In genomic region chr9:120007833-120008232, GRCm38 (mm10) we compare ENCODE assay signal across 23 mouse cellular contexts. TPM values are rescaled to one million over a fixed set of nuclear protein-coding genes. Genes with fewer than 3 reads are reported as not detected.
DNase-seq lines count a peak whose midpoint lies in the region; ATAC-seq and TF ChIP-seq lines count a peak whose summit lies in the region.
"Had no signal": no experiment of that assay in that cellular context is flagged by ENCODE, and none has a peak within 500 bp of the region (broad histone marks: within the 10 kb centered on the region; RNA-seq: fewer than 3 reads in every experiment).

No protein-coding gene starts in this region.

- H3K4me2 ChIP-seq in kidney, postnatal 0 days (ENCODE audit: low read length): no peak overlapping the region
- H3K4me2 ChIP-seq in midbrain, postnatal 0 days (ENCODE audit: low read depth, low read length, poor library complexity, severe bottlenecking): no peak overlapping the region
- H3K4me2 ChIP-seq in midbrain, embryonic 14.5 days (ENCODE audit: low read length): no peak overlapping the region
- no peak overlapping the region for H3K4me2 ChIP-seq in stomach, postnatal 0 days (replicated peaks; ENCODE audit: low read depth)
- H3K4me2 ChIP-seq: embryonic facial prominence, embryonic 15.5 days; forebrain, embryonic 15.5 days; hindbrain, embryonic 12.5 days; midbrain, embryonic 11.5 days had no signal

- H3K9ac ChIP-seq in kidney, postnatal 0 days (ENCODE audit: low read depth, low read length): no peak overlapping the region
- H3K9ac ChIP-seq in midbrain, postnatal 0 days (replicated peaks; ENCODE audit: low read length, poor library complexity, severe bottlenecking): no peak overlapping the region
- H3K9ac ChIP-seq in midbrain, embryonic 14.5 days (replicated peaks; ENCODE audit: low read length): no peak overlapping the region
- H3K9ac ChIP-seq in ES-E14 (ENCODE audit: insufficient read depth, low read depth, low read length, poor library complexity, severe bottlenecking): no peak overlapping the region; the same call in 1 of the 2 replicates
- H3K9ac ChIP-seq in stomach, postnatal 0 days (ENCODE audit: low read length): no peak overlapping the region
- H3K9ac ChIP-seq: embryonic facial prominence, embryonic 15.5 days; forebrain, embryonic 15.5 days; hindbrain, embryonic 12.5 days had no signal

- H3K36me3 ChIP-seq in kidney, postnatal 0 days (ENCODE audit: insufficient read depth, low read length): no peaks in the 10 kb centered on the region
- H3K36me3 ChIP-seq in midbrain, postnatal 0 days (ENCODE audit: insufficient read depth, low read length): no peaks in the 10 kb centered on the region
- H3K36me3 ChIP-seq in midbrain, embryonic 14.5 days (ENCODE audit: control insufficient read depth, insufficient read depth, low read length): no peaks in the 10 kb centered on the region
- no peaks in the 10 kb centered on the region for H3K36me3 ChIP-seq in ES-E14 (ENCODE audit: control insufficient read depth, insufficient read depth, low read length, poor library complexity, severe bottlenecking)
- H3K36me3 ChIP-seq in stomach, postnatal 0 days (ENCODE audit: control insufficient read depth, insufficient read depth, low read length): no peaks in the 10 kb centered on the region
- H3K36me3 ChIP-seq: embryonic facial prominence, embryonic 15.5 days; forebrain, embryonic 15.5 days; hindbrain, embryonic 12.5 days had no signal

- TF ChIP-seq EP300 in stomach, postnatal 0 days (optimal IDR thresholded peaks at IDR 0.05): no peak

- 96% methylated on average over 1 of the region's 1 CpGs for WGBS in kidney, postnatal 0 days
- WGBS in midbrain, postnatal 0 days: 97% methylated on average over 1 of the region's 1 CpGs
- WGBS in midbrain, embryonic 14.5 days: 95% methylated on average over 1 of the region's 1 CpGs
- WGBS in stomach, postnatal 0 days: 88% methylated on average over 1 of the region's 1 CpGs

- TF ChIP-seq CTCF in kidney, postnatal 0 days (IDR thresholded peaks at IDR 0.05; ENCODE audit: low read depth): peak; percentile 14; the same call in 1 of the 2 replicates
- TF ChIP-seq CTCF in midbrain, postnatal 0 days (IDR thresholded peaks at IDR 0.05): peak; percentile 20; the same call in 1 of the 2 replicates
- 0 out of 2 replicates have a peak, but pooled peaks have one; percentile 26 for TF ChIP-seq CTCF in stomach, postnatal 0 days (IDR thresholded peaks at IDR 0.05; ENCODE audit: low read depth)

- in situ Hi-C loops in ES-E14 (cut with MboI; ENCODE audit: low sequenced_read_pairs in 2 of 2, unreplicated experiment in 2 of 2): no loop called here

- H3K4me1 ChIP-seq in kidney, postnatal 0 days (replicated peaks; ENCODE audit: insufficient read depth, low read length): 0 out of 2 replicates have a peak, but pooled peaks cover 4% of the 10 kb centered on the region
- no peaks in the 10 kb centered on the region for H3K4me1 ChIP-seq in midbrain, postnatal 0 days (ENCODE audit: insufficient read depth, low read length)
- H3K4me1 ChIP-seq in midbrain, embryonic 14.5 days (ENCODE audit: control insufficient read depth, insufficient read depth, low read length): 0 out of 2 replicates have a peak, but pooled peaks cover 5% of the 10 kb centered on the region
- H3K4me1 ChIP-seq in ES-E14 (ENCODE audit: control insufficient read depth in 2 of 2, insufficient read depth in 2 of 2, low read length in 2 of 2, poor library complexity in 1 of 2): peaks cover 8 to 34% of the 10 kb centered on the region in 2 experiments; a peak in 3 of 4 replicates
- no peaks in the 10 kb centered on the region for H3K4me1 ChIP-seq in stomach, postnatal 0 days (replicated peaks; ENCODE audit: control insufficient read depth, insufficient read depth)

- DNase-seq in kidney, postnatal 0 days (ENCODE audit: low spot score): no peak
- no peak for DNase-seq in kidney, postnatal 14 days
- no peak for DNase-seq in midbrain, postnatal 0 days (ENCODE audit: low spot score)
- no peak for DNase-seq in midbrain, embryonic 14.5 days
- DNase-seq in ES-E14 (ENCODE audit: low read depth, low spot score): no peak
- DNase-seq in stomach, postnatal 0 days (ENCODE audit: low spot score): no peak
- no peak for DNase-seq in adrenal gland, postnatal 4 days (ENCODE audit: low spot score in 2 of 2)
- DNase-seq: adrenal gland, postnatal 25 days; cerebellum, adult 9-10 months; gastrocnemius, postnatal 25 days; heart, adult 18-20 months; kidney, adult 8-10 months; kidney, postnatal 25 days; lung, postnatal 10 days; right cerebral cortex, postnatal 14 days; thymus, adult 18-20 months; thymus, postnatal 4 days had no signal

- no peaks in the 10 kb centered on the region for H3K9me3 ChIP-seq in kidney, postnatal 0 days (replicated peaks; ENCODE audit: low read length)
- no peaks in the 10 kb centered on the region for H3K9me3 ChIP-seq in midbrain, postnatal 0 days (ENCODE audit: low read length)
- no peaks in the 10 kb centered on the region for H3K9me3 ChIP-seq in midbrain, embryonic 14.5 days (ENCODE audit: control insufficient read depth, low read length)
- no peaks in the 10 kb centered on the region for H3K9me3 ChIP-seq in ES-E14 (ENCODE audit: control insufficient read depth, insufficient read depth, low read depth, low read length)
- H3K9me3 ChIP-seq in stomach, postnatal 0 days (ENCODE audit: control insufficient read depth, low read length): no peaks in the 10 kb centered on the region
- H3K9me3 ChIP-seq: embryonic facial prominence, embryonic 15.5 days; forebrain, embryonic 15.5 days; hindbrain, embryonic 12.5 days had no signal

- ATAC-seq in kidney, postnatal 0 days (replicated peaks; ENCODE audit: low FRiP score, low read depth): no peak
- ATAC-seq in midbrain, postnatal 0 days (ENCODE audit: low FRiP score): no peak
- no peak for ATAC-seq in midbrain, embryonic 14.5 days (ENCODE audit: low FRiP score, low TSS enrichment)
- no peak for ATAC-seq in stomach, postnatal 0 days (ENCODE audit: low FRiP score, low TSS enrichment)
- ATAC-seq: forebrain, embryonic 15.5 days; inflammation-experienced regulatory T-cells, adult 6 months had no signal

- no peak overlapping the region for H3K4me3 ChIP-seq in kidney, postnatal 0 days (replicated peaks; ENCODE audit: low read depth, low read length)
- H3K4me3 ChIP-seq in midbrain, postnatal 0 days (ENCODE audit: low read depth, low read length): no peak overlapping the region
- H3K4me3 ChIP-seq in midbrain, embryonic 14.5 days (replicated peaks; ENCODE audit: low read depth, low read length): no peak overlapping the region
- H3K4me3 ChIP-seq in ES-E14 (ENCODE audit: insufficient read depth in 1 of 2, low read depth in 1 of 2, low read length in 2 of 2, poor library complexity in 1 of 2, severe bottlenecking in 1 of 2): no peak overlapping the region
- no peak overlapping the region for H3K4me3 ChIP-seq in stomach, postnatal 0 days (ENCODE audit: low read depth, low read length)
- H3K4me3 ChIP-seq: embryonic facial prominence, embryonic 15.5 days; forebrain, embryonic 15.5 days; hindbrain, embryonic 12.5 days had no signal

- H3K27me3 ChIP-seq in kidney, postnatal 0 days (ENCODE audit: insufficient read depth, low read length): no peaks in the 10 kb centered on the region
- no peaks in the 10 kb centered on the region for H3K27me3 ChIP-seq in midbrain, postnatal 0 days (ENCODE audit: insufficient read depth, low read length)
- no peaks in the 10 kb centered on the region for H3K27me3 ChIP-seq in midbrain, embryonic 14.5 days (ENCODE audit: control insufficient read depth, insufficient read depth, low read length)
- no peaks in the 10 kb centered on the region for H3K27me3 ChIP-seq in stomach, postnatal 0 days (ENCODE audit: control insufficient read depth, insufficient read depth, low read length)
- H3K27me3 ChIP-seq: embryonic facial prominence, embryonic 15.5 days; forebrain, embryonic 15.5 days had no signal

- no peak overlapping the region for H3K27ac ChIP-seq in kidney, postnatal 0 days
- no peak overlapping the region for H3K27ac ChIP-seq in midbrain, postnatal 0 days (ENCODE audit: low read depth, low read length)
- H3K27ac ChIP-seq in midbrain, embryonic 14.5 days (replicated peaks; ENCODE audit: low read depth, low read length): no peak overlapping the region
- H3K27ac ChIP-seq in ES-E14 (ENCODE audit: insufficient read depth, low read depth, low read length, poor library complexity, severe bottlenecking): 0 out of 2 replicates have a peak overlapping the region, but pooled peaks have one; percentile 8
- no peak overlapping the region for H3K27ac ChIP-seq in stomach, postnatal 0 days (replicated peaks)
- H3K27ac ChIP-seq: embryonic facial prominence, embryonic 15.5 days; forebrain, embryonic 15.5 days; hindbrain, embryonic 12.5 days had no signal

TF ChIP-seq in ES-E14, 5 proteins besides CTCF, POLR2A, EP300 and RAD21:
- TF ChIP-seq MAFK (IDR thresholded peaks at IDR 0.05; ENCODE audit: insufficient read depth, low read depth, low read length): no peak
- TF ChIP-seq ZNF384 (IDR thresholded peaks at IDR 0.05; ENCODE audit: low read depth, low read length): no peak
- no peak for TF ChIP-seq ZC3H11A (IDR thresholded peaks at IDR 0.05; ENCODE audit: borderline replicate concordance, low read depth, low read length)
- no peak for TF ChIP-seq CHD2 (IDR thresholded peaks at IDR 0.05; ENCODE audit: low read depth, low read length)

RNA-seq across cellular contexts. Expression of gene Xirp1, which starts 15.6 kb away (rescaled TPM):
- polyA plus RNA-seq in kidney, postnatal 0 days (2015; fragmentation: Nextera tagmentation; extraction: Ambion mirVana): 0.04 and 0.16 TPM in 2 replicates
- total RNA-seq in midbrain, postnatal 0 days (2014; rRNA removed): 0.05 TPM in 1 of 2 replicates, not detected in the other
- polyA plus RNA-seq in midbrain, postnatal 0 days (2015; fragmentation: Nextera tagmentation; extraction: Ambion mirVana): not detected in 2 replicates
- polyA plus RNA-seq in midbrain, embryonic 14.5 days (2014; fragmentation: Nextera tagmentation; extraction: Ambion mirVana): not detected in 2 replicates
- 0.05 and 0.13 TPM in 2 replicates for total RNA-seq in ES-E14 (2012; rRNA removed)
- polyA plus RNA-seq in stomach, postnatal 0 days (2015; fragmentation: Nextera tagmentation; extraction: Ambion mirVana): 0.05 and 0.11 TPM in 2 replicates
- total RNA-seq in adrenal gland, postnatal 4 days (2021): 1 to 10 TPM; 2.2 to 5.6 TPM
- total RNA-seq: megakaryocyte progenitor cell, adult 5-6 weeks had no signal
- polyA plus RNA-seq: forebrain, embryonic 15.5 days; inflammation-experienced regulatory T-cells, adult 6 months; midbrain, embryonic 11.5 days had no signal

RNA-seq across cellular contexts. Expression of gene Csrnp1, which starts 23.4 kb away (rescaled TPM):
- polyA plus RNA-seq in kidney, postnatal 0 days (2015; fragmentation: Nextera tagmentation; extraction: Ambion mirVana): 4.8 and 7.8 TPM in 2 replicates
- 1.7 and 1.9 TPM in 2 replicates for total RNA-seq in midbrain, postnatal 0 days (2014; rRNA removed)
- polyA plus RNA-seq in midbrain, postnatal 0 days (2015; fragmentation: Nextera tagmentation; extraction: Ambion mirVana): 0.91 and 1.1 TPM in 2 replicates
- 0.67 and 2.2 TPM in 2 replicates for polyA plus RNA-seq in midbrain, embryonic 14.5 days (2014; fragmentation: Nextera tagmentation; extraction: Ambion mirVana)
- total RNA-seq in ES-E14 (2012; rRNA removed): 40.6 and 57.8 TPM in 2 replicates
- polyA plus RNA-seq in stomach, postnatal 0 days (2015; fragmentation: Nextera tagmentation; extraction: Ambion mirVana): 5.5 and 5.6 TPM in 2 replicates
- 10 to 100 TPM; 18.0 to 18.1 TPM for total RNA-seq in adrenal gland, postnatal 4 days (2021)
